ENCODE assay signal across 23 mouse cellular contexts in genomic region chr9:31191543-31191942, GRCm38 (mm10). TPM values are rescaled to one million over a fixed set of nuclear protein-coding genes. Genes with fewer than 3 reads are reported as not detected.
DNase-seq lines count a peak whose midpoint lies in the region; ATAC-seq lines count a peak whose summit lies in the region.
"Had no signal": no experiment of that assay in that cellular context is flagged by ENCODE, and none has a peak within 500 bp of the region (broad histone marks: within the 10 kb centered on the region; RNA-seq: fewer than 3 reads in every experiment).

No protein-coding gene starts in this region.

- H3K9me3 ChIP-seq in kidney, embryonic 15.5 days (replicated peaks) = no peaks in the 10 kb centered on the region
- H3K9me3 ChIP-seq in liver, embryonic 13.5 days (replicated peaks) = no peaks in the 10 kb centered on the region
- H3K9me3 ChIP-seq: embryonic facial prominence, embryonic 15.5 days; heart, embryonic 10.5 days; hindbrain, embryonic 13.5 days had no signal

- H3K9ac ChIP-seq in kidney, embryonic 15.5 days = no peak overlapping the region
- no peak overlapping the region for H3K9ac ChIP-seq in liver, embryonic 13.5 days
- H3K9ac ChIP-seq: embryonic facial prominence, embryonic 15.5 days; hindbrain, embryonic 13.5 days had no signal

- peaks cover 7% of the 10 kb centered on the region for H3K4me1 ChIP-seq in kidney, embryonic 15.5 days
- peaks cover 22% of the 10 kb centered on the region for H3K4me1 ChIP-seq in liver, embryonic 13.5 days (replicated peaks)
- H3K4me1 ChIP-seq: embryonic facial prominence, embryonic 15.5 days had no signal

- H3K36me3 ChIP-seq in kidney, embryonic 15.5 days = peaks cover 8% of the 10 kb centered on the region; the same call in 1 of the 2 replicates
- peaks cover 18% of the 10 kb centered on the region for H3K36me3 ChIP-seq in liver, embryonic 13.5 days

- H3K27ac ChIP-seq in kidney, embryonic 15.5 days = 0 out of 2 replicates have a peak overlapping the region, but pooled peaks have one; percentile 10
- H3K27ac ChIP-seq in liver, embryonic 13.5 days = no peak overlapping the region
- H3K27ac ChIP-seq: embryonic facial prominence, embryonic 15.5 days; forebrain, embryonic 10.5 days; gastrocnemius, adult 2 months; heart, embryonic 10.5 days; hindbrain, embryonic 13.5 days; hindbrain, postnatal 0 days had no signal

- 66% methylated on average over 7 of the region's 7 CpGs for WGBS in kidney, embryonic 15.5 days
- 74% methylated on average over 7 of the region's 7 CpGs for WGBS in liver, embryonic 13.5 days (ENCODE audit: insufficient replicate concordance)

- H3K4me2 ChIP-seq in kidney, embryonic 15.5 days = no peak overlapping the region
- no peak overlapping the region for H3K4me2 ChIP-seq in liver, embryonic 13.5 days
- H3K4me2 ChIP-seq: embryonic facial prominence, embryonic 15.5 days; hindbrain, embryonic 13.5 days had no signal

- intact Hi-C loops in left cerebral cortex, postnatal 10 days (cut with DNase I) = no loop called here

- DNase-seq in adrenal gland, postnatal 10 days = peak; percentile 44
- DNase-seq in adrenal gland, adult 18-20 months (ENCODE audit: low spot score in 2 of 2) = no peak
- no peak for DNase-seq in kidney, postnatal 4 days
- peak; percentile 36 for DNase-seq in ZHBTc4 (ENCODE audit: low read depth, low spot score)
- no peak for DNase-seq in liver, embryonic 13.5 days
- no peak for DNase-seq in left cerebral cortex, postnatal 10 days (ENCODE audit: extremely low spot score in 1 of 2, low spot score in 2 of 2)
- DNase-seq in left cerebral cortex, adult 9 months (ENCODE audit: low spot score in 2 of 2) = no peak
- DNase-seq: cerebellum, adult 18-20 months; cerebellum, adult 9-11 months; cerebellum, postnatal 36 days; gastrocnemius, adult 2 months; gastrocnemius, postnatal 25 days; heart, adult 18-20 months; heart, postnatal 10 days had no signal

- no peak for ATAC-seq in kidney, embryonic 15.5 days (replicated peaks; ENCODE audit: low FRiP score)
- ATAC-seq in liver, embryonic 13.5 days (ENCODE audit: low read depth) = peak; percentile 51
- ATAC-seq: forebrain, embryonic 14.5 days; hindbrain, postnatal 0 days had no signal

- H3K27me3 ChIP-seq in kidney, embryonic 15.5 days = no peaks in the 10 kb centered on the region
- no peaks in the 10 kb centered on the region for H3K27me3 ChIP-seq in liver, embryonic 13.5 days
- H3K27me3 ChIP-seq: CH12.LX; embryonic facial prominence, embryonic 15.5 days; hindbrain, embryonic 13.5 days had no signal

- H3K4me3 ChIP-seq in kidney, embryonic 15.5 days (replicated peaks) = no peak overlapping the region
- no peak overlapping the region for H3K4me3 ChIP-seq in liver, embryonic 13.5 days (replicated peaks)
- H3K4me3 ChIP-seq: embryonic facial prominence, embryonic 15.5 days; erythroblast, embryonic 14.5 days; forebrain, embryonic 10.5 days; gastrocnemius, adult 2 months; heart, embryonic 10.5 days; hindbrain, embryonic 13.5 days had no signal

RNA-seq across cellular contexts. Expression of gene Aplp2, which starts 20.1 kb away (rescaled TPM):
- 100 to 1,000 TPM; 528 to 532 TPM for total RNA-seq in adrenal gland, postnatal 10 days (2021)
- 100 to 1,000 TPM; 676 to 807 TPM for total RNA-seq in adrenal gland, adult 18-20 months (2021)
- 325 and 336 TPM in 2 replicates for polyA plus RNA-seq in kidney, embryonic 15.5 days (2015; fragmentation: Nextera tagmentation; extraction: Ambion mirVana)
- 164 and 196 TPM in 2 replicates for polyA plus RNA-seq in liver, embryonic 13.5 days (2015; fragmentation: Nextera tagmentation; extraction: Ambion mirVana)
- total RNA-seq in left cerebral cortex, postnatal 10 days (2021) = 100 to 1,000 TPM; 480 to 510 TPM

RNA-seq across cellular contexts. Expression of gene St14, which starts 59.9 kb away (rescaled TPM):
- under 1 TPM; 0.75 to 0.82 TPM for total RNA-seq in adrenal gland, postnatal 10 days (2021)
- 1 to 10 TPM in 1 of 2 experiments, under 1 TPM in 1; 0.42 to 1.2 TPM for total RNA-seq in adrenal gland, adult 18-20 months (2021)
- polyA plus RNA-seq in kidney, embryonic 15.5 days (2015; fragmentation: Nextera tagmentation; extraction: Ambion mirVana) = 32.0 and 32.5 TPM in 2 replicates
- polyA plus RNA-seq in liver, embryonic 13.5 days (2015; fragmentation: Nextera tagmentation; extraction: Ambion mirVana) = 0.41 and 0.45 TPM in 2 replicates
- total RNA-seq in left cerebral cortex, postnatal 10 days (2021) = under 1 TPM; 0.30 to 0.49 TPM

Comparison
In these comparisons a context has a peak if more than half of its experiments do, and no peak if none do; other contexts are left out.
1. DNase-seq: peak in adrenal gland, postnatal 10 days (single experiment) and ZHBTc4 (single experiment); none in adrenal gland, adult 18-20 months (0 of 2), kidney, postnatal 4 days (0 of 2), liver, embryonic 13.5 days (single experiment), left cerebral cortex, postnatal 10 days (0 of 2) and left cerebral cortex, adult 9 months (0 of 2).